Mouse (Mus musculus) stomach, postnatal 0 days (tissue): ENCODE results near the gene Prkag2.

Experiments
- CTCF ChIP-seq: IDR thresholded peaks from 2 replicates; pipeline ENCODE4 v1.5.1; 2016; ENCODE audit warnings: antibody characterized with exemption, low read depth, mild to moderate bottlenecking, moderate library complexity
- EP300 ChIP-seq: optimal IDR thresholded peaks from 2 replicates; pipeline ENCODE3; 2016; ENCODE audit warnings: antibody characterized with exemption

GRCm38 (mm10) chr5:24889860-24890259, 210.6 kb downstream of the Prkag2 start:
- TF ChIP-seq CTCF = no peak
- no peak for TF ChIP-seq EP300
